Mouse (Mus musculus): ENCODE measurements around the gene S100a16.

- no peak for TF ChIP-seq CTCF (IDR thresholded peaks at IDR 0.05; ENCODE audit: extremely low read depth, insufficient read depth, low read length)
- TF ChIP-seq POLR2A (IDR thresholded peaks at IDR 0.05; ENCODE audit: extremely low read depth, insufficient read depth, low read length), result no peak
These were observed 52.9 kb downstream of the S100a16 start, which contains the start of gene S100a2 for GRCm38 (mm10) chr3:90589947-90590346.
